Mouse (Mus musculus) bone marrow macrophage, adult 2 months (primary cell): ENCODE data around the gene Megf8. TPM values are rescaled to one million over a fixed set of nuclear protein-coding genes. Genes with fewer than 3 reads are reported as not detected.
A peak's percentile ranks its signal among the peaks of the same experiment; 100 is the strongest.

ENCODE experiments used
- H3K27ac ChIP-seq: 2 replicates; pipeline ENCODE4 v1.5.1; 2012; ENCODE audit warnings: low read depth, low read length; ENCODE audit not compliant: insufficient read depth
- H3K4me1 ChIP-seq: 2 replicates; pipeline ENCODE4 v1.6.1; 2012; ENCODE audit warnings: low read length; ENCODE audit not compliant: control insufficient read depth, insufficient read depth
- H3K4me3 ChIP-seq: 2 replicates; pipeline ENCODE4 v1.5.1; 2012; ENCODE audit warnings: mild to moderate bottlenecking, low read length, moderate library complexity; ENCODE audit not compliant: insufficient read depth
- CTCF ChIP-seq: IDR thresholded peaks from 2 replicates; pipeline ENCODE4 v1.5.1; 2012; ENCODE audit warnings: low read depth, mild to moderate bottlenecking, low read length, moderate library complexity
- POLR2A ChIP-seq: IDR thresholded peaks from 2 replicates; pipeline ENCODE4 v1.6.1; 2012; ENCODE audit warnings: mild to moderate bottlenecking, low read depth, low read length, borderline replicate concordance
- polyA plus RNA-seq: library from polyadenylated mRNA; stranded (reverse); fragments of >200 nt; gene quantifications from 2 replicates; pipeline ENCODE4 v1.2.4, GENCODE M21; 2012; ENCODE audit not compliant: missing spikeins, insufficient read depth, insufficient read length

The Megf8 gene
- polyA plus RNA-seq, 1 experiment: 13.8 TPM

GRCm38 (mm10) chr7:25368333-25368732 is 51.4 kb downstream of the Megf8 start:
- TF ChIP-seq POLR2A (no peak), CTCF (no peak)
- H3K4me1 ChIP-seq: no peaks in the 10 kb centered on the region
- no peak overlapping the region for H3K4me3 ChIP-seq
- no peak overlapping the region for H3K27ac ChIP-seq

GRCm38 (mm10) chr7:25369058-25369749 is 52.2 kb downstream of the Megf8 start, which contains the start of gene Cnfn:
TSS of gene Cnfn (minus strand) at chr7:25369724.
- H3K4me3 ChIP-seq: no peak within 1 kb of the TSS

GRCm38 (mm10) chr7:25372441-25372840 is 55.5 kb downstream of the Megf8 start:
- no peak overlapping the region for H3K27ac ChIP-seq
- H3K4me1 ChIP-seq: no peaks in the 10 kb centered on the region
- H3K4me3 ChIP-seq: no peak overlapping the region
- no peak for TF ChIP-seq CTCF
- no peak for TF ChIP-seq POLR2A

More at GRCm38 (mm10) chr7:25369058-25369749, 52.2 kb downstream of the Megf8 start, which contains the start of gene Cnfn:
- Histone ChIP-seq H3K4me1 (no peaks in the 10 kb centered on the region), H3K27ac (no peak within 1 kb of the TSS)
- TF ChIP-seq POLR2A: no peak
- TF ChIP-seq CTCF: no peak

GRCm38 (mm10) chr7:25376556-25376955 is 59.6 kb downstream of the Megf8 start:
- Histone ChIP-seq H3K4me3 (no peak overlapping the region), H3K4me1 (no peaks in the 10 kb centered on the region), H3K27ac (no peak overlapping the region)
- TF ChIP-seq POLR2A (no peak), CTCF (no peak)

- H3K4me1 ChIP-seq: no peaks in the 10 kb centered on the region
- TF ChIP-seq POLR2A (no peak), CTCF (no peak)
- no peak overlapping the region for H3K4me3 ChIP-seq
- H3K27ac ChIP-seq: no peak overlapping the region
These were observed 60.2 kb downstream of the Megf8 start for GRCm38 (mm10) chr7:25377100-25377700.

GRCm38 (mm10) chr7:25378181-25379100 is 61.5 kb downstream of the Megf8 start:
- Histone ChIP-seq H3K4me1 (no peaks in the 10 kb centered on the region), H3K27ac (no peak overlapping the region), H3K4me3 (no peak overlapping the region)
- TF ChIP-seq CTCF: no peak
- TF ChIP-seq POLR2A: no peak

GRCm38 (mm10) chr7:25379551-25380351 is 62.8 kb downstream of the Megf8 start:
- Histone ChIP-seq H3K4me3 (no peak overlapping the region), H3K4me1 (peaks cover 3% of the 10 kb centered on the region), H3K27ac (no peak overlapping the region)
- peak; percentile 16; the same call in 1 of the 2 replicates for TF ChIP-seq CTCF
- no peak for TF ChIP-seq POLR2A

- no peak for TF ChIP-seq CTCF
- TF ChIP-seq POLR2A: no peak
- H3K4me3 ChIP-seq: no peak overlapping the region
- H3K27ac ChIP-seq: no peak overlapping the region
- peaks cover 12% of the 10 kb centered on the region for H3K4me1 ChIP-seq
These were observed 63.7 kb downstream of the Megf8 start for GRCm38 (mm10) chr7:25380392-25381283.
